Mouse (Mus musculus) kidney, adult 8-10 months (tissue): ENCODE data around the gene 1700014D04Rik.
"Not testable (repeated sequence)": the region's sequence is repeated elsewhere in the genome, so short reads cannot be mapped to it uniquely, and the experiment has no call there.

Source experiments
- DNase-seq, 2 experiments: peaks; one replicate each; pipeline ENCODE4 v3.0.0; 2022

Gene 1700014D04Rik

DNA sequence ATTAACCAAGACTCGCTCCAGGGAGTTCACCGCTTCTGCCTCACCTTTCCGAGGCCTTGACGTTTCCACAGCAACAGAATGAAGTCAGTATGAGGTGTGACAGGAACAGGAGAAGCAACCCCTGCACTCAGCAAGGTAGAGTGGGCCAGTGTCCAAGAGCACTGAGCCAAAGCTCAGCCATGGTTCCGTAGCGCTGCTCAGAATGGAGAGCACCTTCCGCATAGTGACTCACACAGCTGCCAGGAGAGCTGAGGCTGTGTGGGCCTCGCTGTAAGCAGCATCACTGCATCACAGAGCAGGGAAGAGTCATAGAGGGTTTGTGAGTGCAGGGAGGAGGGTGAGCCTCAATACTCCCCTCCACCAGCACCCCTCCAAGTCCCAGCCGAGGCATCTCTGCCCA is at the start of gene 1700014D04Rik:
TSS of gene 1700014D04Rik (minus strand) at position 42 of the 400 bp plus-strand sequence.
- DNase-seq, result peak; percentile 27 to 33

GRCm38 (mm10) chr13:59795807-59796465 is 49.4 kb upstream of the 1700014D04Rik start:
- DNase-seq, result no peak

- no peak for DNase-seq
Observed at GRCm38 (mm10) chr13:59794786-59795185, 48.2 kb upstream of the 1700014D04Rik start.

DNA sequence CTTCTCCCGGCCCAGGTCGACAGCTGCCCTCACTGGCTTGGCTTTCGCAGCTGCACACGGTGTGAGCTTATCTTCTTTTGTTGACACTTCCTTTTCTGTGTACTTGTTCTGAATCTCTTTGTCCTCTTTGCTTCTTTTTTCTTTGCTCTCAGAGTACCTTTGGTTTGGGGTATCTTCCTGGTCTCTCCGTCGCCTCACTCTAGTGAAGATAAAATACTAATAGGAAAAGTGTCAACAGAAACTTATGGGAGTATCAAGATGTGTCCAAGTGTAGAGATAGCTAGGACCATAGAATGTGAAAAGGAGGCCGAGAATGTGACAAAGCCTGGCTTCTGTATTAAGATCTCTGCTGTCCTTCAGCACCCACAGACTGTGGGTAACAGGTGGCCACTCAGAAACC is 35.6 kb upstream of the 1700014D04Rik start, which contains the start of gene Gm49354:
TSS of gene Gm49354 (minus strand) at position 101 of the 400 bp plus-strand sequence.
- no peak for DNase-seq

DNA sequence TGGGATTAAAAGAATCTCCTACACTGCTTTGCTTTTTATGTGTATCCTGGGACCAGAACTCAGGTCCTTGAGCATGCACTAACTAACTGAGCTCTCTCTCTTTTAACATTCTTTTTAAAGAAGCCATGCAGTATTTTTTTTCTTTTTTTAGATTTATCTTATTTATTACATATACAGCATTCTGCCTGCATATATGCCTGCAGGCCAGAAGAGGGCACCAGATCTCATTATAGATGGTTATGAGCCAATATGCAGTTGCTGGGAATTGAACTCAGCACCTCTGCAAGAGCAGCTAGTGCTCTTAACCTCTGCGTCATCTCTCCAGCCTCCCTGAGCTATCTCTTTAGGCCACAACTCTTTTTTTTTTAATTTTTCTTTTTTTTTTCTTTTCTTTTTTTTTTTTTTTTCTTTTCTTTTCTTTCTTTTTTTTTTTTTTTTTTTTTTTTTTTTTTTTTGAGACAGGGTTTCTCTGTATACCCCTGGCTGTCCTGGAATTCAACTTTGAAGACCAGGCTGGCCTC is 33.3 kb upstream of the 1700014D04Rik start:
- not testable (repeated sequence) for DNase-seq

DNA sequence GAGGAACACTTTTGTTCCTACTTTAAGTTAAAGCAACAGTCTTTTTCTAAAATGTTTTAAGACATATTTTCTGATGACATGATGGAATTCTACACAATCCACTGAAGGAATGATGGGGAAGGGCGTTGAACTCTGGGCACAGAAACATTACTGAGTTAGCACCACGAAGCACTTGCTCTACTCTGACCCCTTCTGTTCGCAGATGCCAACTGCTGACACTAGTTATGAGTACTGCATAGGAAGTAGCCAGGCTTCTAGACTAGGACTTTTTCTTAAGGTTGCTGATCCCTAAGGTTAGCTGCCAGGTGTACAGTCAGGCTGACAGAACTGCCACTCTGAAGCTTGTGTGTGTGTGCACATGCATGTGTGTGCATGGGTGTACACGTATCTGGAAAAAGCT is 32.7 kb upstream of the 1700014D04Rik start:
- DNase-seq, result peak in 1 of 2 experiments; percentile 21

DNA sequence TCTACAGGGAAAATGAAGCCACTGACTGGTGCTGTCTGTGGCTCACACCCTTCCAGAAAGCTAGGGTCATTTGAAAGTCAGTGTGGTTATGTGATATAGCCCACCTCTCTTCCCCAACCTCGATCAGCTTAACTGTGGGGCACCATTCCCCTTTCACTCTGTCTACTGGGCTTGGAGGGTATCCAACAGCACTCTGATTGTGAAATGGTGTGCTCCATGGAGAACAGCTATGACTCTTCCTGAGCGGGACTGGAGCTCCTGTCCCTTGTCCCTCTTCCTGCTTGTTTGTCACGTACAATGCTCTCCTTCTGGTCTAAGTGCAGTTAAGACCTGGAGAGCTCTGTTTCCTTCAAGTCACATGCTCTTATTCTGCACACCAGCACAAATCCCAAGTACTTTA is 28.6 kb upstream of the 1700014D04Rik start:
- DNase-seq, result no peak

GRCm38 (mm10) chr13:59771257-59771656 is 24.7 kb upstream of the 1700014D04Rik start:
- DNase-seq, result peak; percentile 61 to 75

DNA sequence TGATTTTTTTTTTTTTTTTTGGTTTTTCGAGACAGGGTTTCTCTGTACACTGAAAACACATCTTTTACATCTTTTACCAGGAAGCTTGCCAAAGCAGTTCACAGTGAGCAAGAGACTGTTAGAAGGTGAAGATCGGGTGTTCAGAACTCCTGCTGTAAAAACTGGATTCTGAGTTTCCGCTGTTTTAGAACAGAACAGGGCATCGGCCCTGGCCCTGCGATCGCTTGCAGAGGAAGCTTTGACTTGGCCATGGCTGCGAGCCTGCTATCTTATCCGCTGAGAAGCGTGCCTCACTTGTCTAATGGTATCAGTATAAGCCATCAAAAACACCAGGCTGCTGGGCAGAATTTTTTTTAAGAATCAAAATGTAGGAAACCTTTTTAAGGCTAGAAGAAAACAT is 24.3 kb upstream of the 1700014D04Rik start:
- peak in 1 of 2 experiments; percentile 7 for DNase-seq

- peak; percentile 81 to 82 for DNase-seq
Observed at GRCm38 (mm10) chr13:59770164-59770562, 23.6 kb upstream of the 1700014D04Rik start.

- DNase-seq, result peak; percentile 99
Observed at GRCm38 (mm10) chr13:59769296-59770163, 23.0 kb upstream of the 1700014D04Rik start, which contains the start of gene Isca1. Gene Isca1, minus strand, starts transcription at chr13:59769810.

GRCm38 (mm10) chr13:59768531-59768930 is 22.0 kb upstream of the 1700014D04Rik start:
- DNase-seq, result peak; percentile 9 to 16

DNA sequence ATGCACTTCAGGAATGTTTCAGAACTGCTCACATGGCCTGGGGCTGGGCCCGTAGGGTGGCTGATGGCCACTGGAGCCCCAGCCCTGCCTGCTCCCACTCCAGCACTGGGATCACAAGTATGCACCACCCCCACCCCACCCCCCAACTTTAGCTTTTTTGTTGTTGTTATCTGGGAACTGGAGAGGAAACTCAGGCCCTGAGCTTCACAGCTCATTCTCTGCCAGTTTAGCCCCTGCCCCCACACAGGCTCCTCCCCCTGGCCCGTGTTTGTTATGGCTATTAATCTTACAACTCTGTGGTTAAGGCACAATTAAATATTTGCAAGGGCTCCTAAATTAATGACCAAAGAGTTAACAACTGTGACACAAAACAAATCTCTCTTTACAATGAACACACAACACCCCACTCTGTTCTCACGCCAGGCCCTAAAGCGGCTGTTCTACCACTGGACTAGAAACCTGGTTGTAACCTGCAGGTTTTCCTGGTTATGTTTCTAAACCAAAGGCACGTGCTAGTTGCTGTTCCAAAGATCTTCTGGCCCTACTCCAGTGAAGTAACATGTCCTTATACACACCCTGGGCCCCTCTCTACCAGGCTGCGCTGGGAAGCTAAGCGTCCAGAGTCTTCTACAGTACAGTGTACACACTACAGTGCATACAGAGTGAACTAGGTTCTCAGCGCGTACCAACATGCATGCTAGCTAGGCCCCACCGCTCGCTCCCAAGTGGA is 20.4 kb upstream of the 1700014D04Rik start:
- peak; percentile 71 to 73 for DNase-seq

GRCm38 (mm10) chr13:59762791-59763190 is 16.2 kb upstream of the 1700014D04Rik start:
- DNase-seq, result no peak

- DNase-seq, result peak in 1 of 2 experiments; percentile 14
Observed at GRCm38 (mm10) chr13:59756906-59757305, 10.4 kb upstream of the 1700014D04Rik start.

DNA sequence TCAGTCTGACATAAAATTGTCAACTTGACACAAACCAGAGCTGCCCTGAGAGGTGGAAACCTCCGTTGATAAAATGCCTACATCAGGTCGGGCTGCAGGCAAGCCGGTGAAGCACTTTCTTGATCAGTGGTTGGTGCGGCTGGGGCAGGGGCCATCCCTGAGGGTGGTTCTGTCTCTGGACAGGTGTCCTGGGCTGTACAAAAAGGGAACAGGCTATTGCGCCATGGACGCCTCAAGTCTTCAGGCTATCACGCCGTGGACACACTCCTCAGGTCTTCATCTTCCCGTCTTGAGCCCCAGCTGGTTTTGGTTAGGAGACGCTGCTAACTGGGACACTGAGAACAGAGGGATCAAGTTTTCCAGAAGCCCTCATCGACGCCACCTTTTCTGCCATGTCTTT is 3.8 kb upstream of the 1700014D04Rik start:
- DNase-seq, result no peak

DNA sequence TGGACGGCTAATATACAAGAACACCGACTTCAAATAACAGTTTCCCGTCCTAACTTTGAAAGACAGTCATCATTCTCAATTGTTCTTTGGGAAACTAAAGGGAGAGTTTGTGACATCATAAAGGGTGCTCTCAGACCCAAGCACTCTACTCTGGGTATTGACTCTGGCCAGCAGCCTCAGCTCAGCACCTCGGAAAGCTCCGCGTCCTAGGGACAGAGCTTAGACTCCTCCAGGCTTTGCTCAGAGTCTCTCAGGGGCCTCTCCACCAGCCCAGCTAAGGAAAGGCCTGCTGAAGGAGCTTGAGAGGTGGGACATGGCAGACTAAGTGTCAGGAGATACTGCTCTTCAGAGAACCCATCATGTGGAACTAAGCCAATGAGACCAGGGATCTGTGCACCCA is 388 bp downstream of the 1700014D04Rik start:
- DNase-seq, result no peak

DNA sequence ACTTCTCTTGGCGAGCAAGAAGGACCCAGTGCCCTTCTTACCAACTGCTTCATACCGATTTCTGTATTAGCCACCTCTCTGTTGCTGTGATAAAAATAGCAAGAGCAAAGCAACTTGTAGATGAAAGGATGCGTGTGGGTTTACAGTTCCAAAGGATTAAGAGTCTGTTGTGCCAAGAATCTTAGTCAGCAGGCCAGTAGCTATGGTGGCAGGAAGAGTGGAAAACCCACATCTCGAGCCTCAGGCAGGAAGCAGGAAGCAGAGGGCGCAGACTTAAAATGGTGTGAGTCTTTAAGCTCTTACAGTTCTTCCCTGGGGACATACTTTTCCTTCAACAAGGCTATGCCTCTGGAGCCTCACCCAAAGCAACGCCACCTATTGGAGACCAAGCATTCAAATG is 1.1 kb downstream of the 1700014D04Rik start:
- DNase-seq, result no peak

DNA sequence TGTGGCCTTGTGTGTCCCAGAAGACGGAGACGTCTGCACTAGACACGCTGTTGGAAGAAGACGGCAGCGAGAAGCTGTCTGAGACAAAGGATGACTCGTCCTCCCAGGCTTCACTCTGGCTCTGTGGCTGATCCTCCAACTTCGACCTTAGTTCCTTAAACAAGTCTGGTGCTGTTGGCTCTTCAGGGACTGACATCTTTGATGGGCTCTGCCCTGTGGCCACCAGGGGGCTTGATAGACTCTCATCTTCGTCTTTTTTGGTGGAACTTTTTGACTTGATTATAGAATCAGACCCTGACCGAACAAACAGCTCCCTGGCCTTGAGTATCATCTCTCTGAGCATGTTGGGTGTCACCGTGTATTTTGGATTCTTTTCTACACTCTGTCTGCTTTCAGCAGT is 4.9 kb downstream of the 1700014D04Rik start:
- DNase-seq, result no peak

GRCm38 (mm10) chr13:59741096-59741495 is 5.5 kb downstream of the 1700014D04Rik start:
- no peak for DNase-seq

DNA sequence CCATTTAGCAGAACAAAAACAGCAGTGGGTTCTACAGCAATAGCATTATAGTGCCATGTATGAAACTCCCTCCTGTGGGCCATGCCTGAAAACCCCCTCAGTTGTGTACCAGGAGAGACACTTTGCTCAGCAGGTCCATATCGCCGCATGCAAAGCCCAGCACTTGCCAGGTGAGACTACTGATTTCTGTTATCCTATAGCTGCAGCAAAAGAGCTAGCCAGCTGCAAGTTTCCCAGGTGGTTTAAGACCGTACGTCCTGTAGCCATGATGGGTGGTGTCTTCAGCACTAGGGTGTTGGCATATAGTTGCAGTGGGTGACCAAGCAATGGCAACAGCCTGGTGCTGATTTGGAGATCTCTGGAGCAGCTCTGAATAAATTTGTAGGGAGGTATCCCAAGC is 7.2 kb downstream of the 1700014D04Rik start:
- no peak for DNase-seq

- no peak for DNase-seq
Observed at GRCm38 (mm10) chr13:59738455-59738854, 8.1 kb downstream of the 1700014D04Rik start.

DNA sequence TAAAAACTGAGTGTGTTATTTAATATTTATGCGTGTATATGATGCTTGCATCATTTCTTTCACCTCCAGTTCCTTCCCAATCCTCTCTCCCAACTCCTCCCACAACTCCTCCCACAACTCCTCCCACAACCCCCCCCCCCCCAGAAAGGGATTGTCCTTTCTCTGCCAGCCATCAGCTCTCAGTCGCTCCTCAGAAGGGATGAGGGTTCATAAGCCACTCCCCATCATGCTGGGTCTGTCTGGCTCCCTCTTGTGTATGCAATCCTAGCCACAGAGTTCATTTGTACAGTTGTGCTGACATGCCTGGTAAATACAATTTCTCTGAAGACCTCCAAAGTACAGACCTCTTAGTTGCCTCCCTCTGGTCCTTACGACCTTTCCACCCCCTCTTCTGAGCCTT is 11.4 kb downstream of the 1700014D04Rik start:
- no peak for DNase-seq
